Mouse (Mus musculus) testis, postnatal 10 days (tissue): ENCODE data around the gene Ncor2.

Source experiments
- DNase-seq: peaks from one replicate; pipeline ENCODE4 v3.0.0; 2021; ENCODE audit warnings: low spot score

Gene Ncor2

DNA sequence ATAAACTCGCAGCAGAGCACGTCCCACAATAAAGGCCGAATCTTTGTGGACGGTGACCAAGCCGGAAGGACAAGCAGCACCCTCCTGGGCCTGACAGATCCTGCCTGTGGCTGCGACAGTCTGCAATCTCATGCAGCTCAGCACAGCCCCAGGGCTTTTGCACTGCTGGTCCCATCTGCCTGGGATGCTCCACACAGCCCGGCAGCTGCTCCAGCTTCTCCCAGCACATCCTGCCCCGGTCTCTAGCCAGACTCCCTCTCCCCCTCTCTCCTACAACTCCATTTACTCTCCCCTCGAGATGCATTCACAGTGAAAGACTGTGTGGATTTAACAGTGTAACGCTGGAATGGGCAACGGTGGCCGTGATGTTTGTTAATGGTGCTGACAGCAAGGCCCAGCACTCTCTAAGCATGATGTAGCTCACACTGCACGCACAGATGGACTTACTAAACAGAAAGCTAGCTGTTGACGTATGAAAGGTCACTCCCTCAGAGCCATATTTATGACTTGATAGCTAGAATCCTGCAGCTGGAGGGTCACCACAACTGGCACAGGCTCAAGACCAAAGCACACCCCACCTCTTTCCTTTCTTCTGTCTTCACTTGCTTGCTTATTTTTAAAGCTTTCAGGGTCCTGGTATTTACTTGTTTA lies 83.4 kb downstream of the Ncor2 start:
- DNase-seq: no peak

DNA sequence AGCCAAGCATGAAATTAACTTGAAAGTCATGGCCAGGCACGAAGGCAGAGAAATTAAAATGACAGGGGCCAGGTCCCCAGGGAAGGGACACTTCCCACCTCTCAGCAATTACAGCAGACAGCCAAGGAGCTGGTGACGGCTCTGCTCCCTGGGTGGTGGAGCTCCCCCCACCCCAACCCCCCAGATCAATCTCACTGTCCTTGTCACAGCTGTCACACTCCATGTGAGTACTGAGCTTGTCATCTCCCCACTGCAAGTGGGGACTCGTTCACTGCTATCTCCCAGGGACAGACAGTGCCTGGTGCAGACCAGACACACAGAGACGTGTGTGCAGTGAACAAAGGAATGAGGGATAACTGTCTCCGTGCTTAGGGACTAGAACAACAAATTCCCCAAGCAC lies 85.2 kb downstream of the Ncor2 start:
- no peak for DNase-seq

DNA sequence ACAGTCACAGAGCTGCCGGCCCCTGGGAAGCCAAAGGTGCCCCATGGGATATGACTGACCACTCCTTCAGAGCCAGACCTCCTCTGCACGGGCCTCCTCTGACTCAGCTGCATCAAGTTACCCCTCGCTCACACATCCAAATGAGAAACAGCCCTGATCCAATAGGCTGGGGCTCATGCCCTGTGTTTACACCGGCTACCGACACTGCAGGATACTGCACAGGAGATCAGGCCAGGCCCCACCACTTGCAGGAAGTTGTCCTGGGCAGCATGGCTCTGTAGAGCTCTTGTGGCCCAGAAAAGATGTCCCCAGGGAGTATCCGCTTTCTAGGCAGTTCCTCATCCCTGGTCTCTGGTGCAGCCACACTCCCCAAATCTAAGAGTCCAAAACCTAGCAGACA lies 90.9 kb downstream of the Ncor2 start:
- DNase-seq: no peak

DNA sequence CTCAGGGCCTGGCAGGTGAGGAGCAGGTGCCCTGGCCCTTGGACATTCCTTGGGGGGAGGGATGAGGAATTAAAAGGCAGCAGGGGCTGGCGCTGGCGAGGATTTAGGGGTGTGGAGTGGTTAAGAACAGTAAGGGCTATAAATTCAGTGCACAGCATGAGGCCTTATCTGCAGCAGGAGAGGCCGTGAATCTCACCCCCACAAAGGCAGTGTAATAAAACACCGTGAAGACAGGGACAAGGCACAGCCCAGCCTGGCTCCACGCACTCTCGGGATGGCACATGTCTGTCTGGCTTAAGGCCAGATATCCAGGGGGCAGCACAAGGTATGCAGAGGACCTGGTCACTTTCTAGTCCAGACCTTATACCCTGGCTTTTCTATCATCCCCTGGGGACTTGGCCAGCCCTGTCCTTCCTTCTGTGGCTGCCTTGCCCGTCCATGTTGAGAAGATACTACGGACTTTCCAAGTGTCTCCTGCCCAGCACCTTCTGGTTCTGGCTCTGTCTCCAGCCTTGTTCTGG lies 93.9 kb downstream of the Ncor2 start:
- no peak for DNase-seq

DNA sequence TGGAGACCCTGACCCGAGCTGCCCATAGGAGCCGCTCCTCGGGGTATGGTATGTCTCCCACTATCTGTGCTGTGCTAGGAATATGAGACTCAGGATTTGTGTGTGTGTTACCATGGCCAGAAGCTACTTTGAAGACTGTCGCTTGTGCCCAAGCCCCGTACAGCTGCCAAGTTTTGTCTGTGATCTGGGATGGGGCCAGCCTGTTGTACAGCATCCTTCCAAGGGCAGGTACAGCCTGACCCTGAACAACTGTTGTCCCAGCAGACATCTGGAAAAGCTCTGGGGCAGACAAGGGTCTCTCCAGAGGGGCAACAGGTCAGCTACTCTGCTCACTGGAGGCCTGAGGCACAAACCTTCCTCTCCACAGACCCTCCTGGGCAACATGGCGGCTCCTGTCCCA lies 95.3 kb downstream of the Ncor2 start:
- no peak for DNase-seq

DNA sequence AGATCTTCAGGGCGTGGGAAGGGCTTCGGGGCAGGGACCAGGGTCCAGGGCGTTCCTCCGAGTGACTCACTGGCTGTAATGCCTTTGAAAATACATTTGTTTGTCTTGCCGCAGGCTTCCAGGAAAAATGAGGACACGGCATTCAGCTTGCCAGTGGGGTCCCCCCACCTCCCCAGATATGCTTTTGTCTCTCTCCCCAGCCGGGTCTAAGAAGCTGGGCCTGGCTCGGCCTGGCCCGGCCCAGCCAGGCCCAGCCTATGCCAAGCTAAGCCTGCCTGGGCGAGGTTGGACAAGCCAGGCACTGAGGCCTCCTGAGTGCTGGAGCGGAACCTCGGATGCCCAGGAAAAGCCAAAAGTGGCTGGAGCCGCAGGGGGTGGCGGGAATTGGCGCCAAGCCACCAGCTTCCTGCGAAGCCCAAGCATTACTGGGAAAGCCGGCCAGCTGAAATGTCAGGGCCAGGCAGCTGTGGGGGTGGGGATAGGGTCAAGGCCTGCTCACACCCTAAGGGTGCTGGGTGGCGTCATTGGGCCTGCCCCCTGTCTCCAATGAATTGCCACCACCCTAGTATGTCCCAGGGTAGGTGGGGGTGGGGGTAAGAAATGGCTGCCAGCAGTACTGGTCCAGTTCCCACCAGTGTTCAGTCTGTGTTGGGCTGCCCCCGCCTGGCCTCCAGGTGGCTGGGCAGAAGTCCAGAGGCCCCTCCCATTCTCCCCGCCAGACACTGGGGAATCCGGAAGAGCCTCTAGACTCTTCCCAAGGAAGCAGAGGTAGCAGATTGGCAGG lies 97.5 kb downstream of the Ncor2 start:
- peak; percentile 92 for DNase-seq

DNA sequence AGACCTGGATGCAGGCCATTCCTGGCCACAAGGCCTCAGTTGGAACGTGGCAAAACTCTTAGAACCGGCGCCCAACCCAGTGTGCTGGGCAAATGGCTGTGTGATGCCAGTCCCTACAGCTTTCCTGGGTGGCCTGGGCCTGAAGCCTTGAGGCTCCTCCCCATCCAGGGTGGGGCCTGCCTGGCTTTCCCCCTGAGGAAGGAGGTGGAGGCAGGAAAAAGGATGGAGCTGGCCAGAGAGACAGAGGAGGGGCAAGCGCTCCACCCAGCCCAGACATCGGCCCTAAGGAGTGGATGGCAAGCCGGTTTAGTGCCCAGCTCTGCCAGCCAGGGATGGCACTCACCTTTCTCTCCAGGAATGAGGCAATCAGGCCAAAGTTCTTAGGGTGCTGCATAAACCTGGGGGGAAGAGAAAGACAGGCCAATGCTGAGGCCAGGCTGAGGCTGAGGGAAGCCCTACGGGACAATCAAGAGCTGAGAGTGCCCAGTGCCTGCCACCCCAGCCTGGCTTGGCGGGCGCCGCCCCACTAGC lies 98.2 kb downstream of the Ncor2 start:
- DNase-seq: no peak

DNA sequence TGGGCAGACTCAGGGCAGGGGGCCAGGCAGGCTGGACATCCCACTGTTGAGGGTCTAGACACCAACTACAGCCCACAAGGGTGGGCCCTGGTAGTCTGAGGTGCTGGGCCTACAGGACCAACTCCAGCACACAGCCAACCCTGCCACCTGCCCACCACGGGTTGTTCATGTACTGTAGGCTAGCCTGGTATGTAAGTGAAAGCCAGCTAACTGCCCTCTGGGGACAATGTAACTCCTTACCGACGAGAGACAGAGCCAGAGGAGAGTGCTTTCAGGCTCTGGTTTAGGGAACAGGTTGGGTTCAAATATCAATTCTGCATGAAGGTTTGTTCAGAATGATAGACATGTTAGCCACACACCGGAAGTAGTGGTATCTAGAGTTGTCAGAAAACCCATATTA lies 98.7 kb downstream of the Ncor2 start:
- DNase-seq: no peak

DNA sequence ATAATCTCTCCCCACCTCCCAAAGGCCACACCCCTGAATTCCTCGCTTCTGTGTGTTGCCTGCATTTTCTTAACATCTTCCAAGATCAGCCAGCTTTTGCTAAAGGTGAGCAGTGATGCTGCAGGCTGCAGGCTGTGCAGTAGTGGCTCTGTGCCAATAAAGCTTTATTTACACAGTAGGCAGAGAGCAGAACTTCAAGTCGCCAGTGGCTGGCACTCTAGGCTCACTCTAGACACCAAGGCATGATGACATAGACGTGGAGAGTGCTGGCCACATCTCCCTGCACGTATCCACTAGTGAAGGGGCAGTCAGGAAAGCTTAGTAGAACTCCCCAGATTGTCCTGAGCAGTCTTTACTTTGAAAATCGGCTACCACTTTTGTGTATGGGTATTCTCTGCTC lies 100.8 kb downstream of the Ncor2 start:
- DNase-seq: no peak

DNA sequence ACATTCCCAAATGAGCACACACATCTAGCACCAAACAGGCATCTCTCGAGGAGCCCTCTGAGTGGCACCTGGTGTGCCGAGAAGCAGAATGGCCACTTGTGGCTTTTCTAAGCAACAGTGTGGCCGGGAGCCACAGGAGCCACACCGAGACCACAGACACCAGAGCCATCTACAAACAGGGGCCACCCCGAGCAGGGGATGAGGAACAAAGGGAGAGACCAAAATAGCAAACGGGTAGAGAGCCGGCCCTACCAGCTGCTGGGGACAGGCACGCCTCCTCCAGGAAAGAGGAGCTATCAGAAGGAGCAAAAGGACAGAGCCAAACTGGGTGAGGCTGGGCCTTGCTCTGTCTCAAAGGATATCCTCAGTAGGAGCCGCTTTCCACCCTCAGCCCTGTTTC lies 102.8 kb downstream of the Ncor2 start:
- no peak for DNase-seq

DNA sequence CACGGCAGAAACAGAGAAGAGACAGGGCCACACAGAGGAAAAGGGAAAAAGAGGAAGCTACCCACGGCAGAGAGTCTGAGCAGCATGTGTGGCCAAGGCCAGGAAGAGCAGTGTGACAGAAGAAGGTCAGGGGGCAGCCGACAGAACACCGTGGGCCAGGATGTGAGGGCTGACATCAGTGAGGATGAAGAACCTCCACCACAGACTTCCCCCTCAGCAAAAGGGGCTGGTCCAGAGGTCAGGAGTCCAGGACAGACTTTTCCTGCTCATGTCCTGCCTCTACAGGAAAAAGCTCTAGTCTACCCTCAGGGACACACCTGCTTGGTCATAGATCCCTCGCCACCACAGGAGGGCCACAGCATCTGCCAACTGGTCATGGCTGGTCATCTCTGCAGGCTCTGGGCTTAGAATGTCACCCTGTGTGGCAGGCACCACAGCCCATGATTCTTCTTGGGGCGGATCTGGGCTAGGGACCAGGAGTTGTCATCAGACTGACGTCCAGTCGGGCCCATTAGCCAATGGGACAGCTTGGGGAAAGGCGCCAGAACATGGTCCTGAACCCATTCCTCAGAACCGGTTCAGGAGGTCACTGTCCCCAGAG lies 104.3 kb downstream of the Ncor2 start:
- DNase-seq: no peak

DNA sequence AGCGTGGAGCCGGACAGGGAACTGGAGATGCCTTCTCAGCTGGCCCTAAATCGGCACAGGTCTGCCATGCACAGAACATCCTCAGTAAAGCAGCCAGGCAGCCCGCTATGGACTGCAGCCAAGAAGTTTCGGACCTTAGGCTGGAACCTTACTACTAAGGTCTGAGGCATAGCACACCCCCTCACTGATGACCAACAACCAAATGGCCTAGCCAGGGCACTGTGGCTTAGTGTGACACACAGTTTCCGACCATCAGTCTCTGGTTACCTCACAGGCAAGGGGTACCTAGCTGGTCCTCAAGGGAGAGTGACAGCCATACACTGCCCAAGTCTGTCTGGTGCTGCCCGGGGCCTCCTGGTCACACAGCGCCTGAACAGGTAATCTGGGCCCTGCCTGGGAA lies 105.1 kb downstream of the Ncor2 start:
- DNase-seq: no peak

DNA sequence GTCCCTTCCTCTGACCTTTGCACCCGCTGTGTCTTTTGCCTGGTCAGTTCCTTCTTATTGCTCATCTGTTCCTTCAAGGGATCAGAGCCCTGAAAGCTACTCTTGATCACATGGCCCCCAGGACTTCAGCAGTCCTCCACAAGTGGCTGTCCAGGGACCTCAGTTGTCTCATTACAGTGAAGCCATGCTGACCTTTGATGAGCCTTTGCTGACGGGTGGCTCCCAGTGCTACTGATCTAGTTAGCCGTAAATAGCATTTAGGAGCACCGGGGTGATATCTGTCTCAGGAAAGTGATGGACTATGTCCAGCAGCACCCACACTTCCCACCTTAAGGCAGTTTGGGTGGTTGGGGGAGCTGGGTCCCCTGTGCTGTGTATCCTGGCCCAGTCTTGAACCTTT lies 105.7 kb downstream of the Ncor2 start:
- no peak for DNase-seq

DNA sequence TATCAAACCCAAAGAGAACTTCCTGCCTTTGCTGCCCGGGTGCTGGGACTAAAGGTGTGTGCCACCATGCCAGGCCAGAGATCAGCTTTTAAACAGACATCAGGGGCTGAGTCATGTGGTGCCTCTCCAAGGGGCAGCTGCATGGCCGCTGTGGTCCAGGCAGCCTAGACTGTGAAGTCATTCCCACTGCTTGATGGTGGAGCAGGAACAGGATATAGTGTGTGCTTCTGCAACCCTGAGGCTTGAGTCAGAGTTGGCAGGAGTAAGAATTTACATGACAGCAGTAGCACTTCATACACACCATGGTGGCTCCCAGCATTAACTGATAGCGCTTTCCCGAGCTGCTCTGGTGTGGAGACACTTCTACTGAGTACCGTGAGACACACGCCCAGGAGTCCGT lies 106.6 kb downstream of the Ncor2 start:
- no peak for DNase-seq

DNA sequence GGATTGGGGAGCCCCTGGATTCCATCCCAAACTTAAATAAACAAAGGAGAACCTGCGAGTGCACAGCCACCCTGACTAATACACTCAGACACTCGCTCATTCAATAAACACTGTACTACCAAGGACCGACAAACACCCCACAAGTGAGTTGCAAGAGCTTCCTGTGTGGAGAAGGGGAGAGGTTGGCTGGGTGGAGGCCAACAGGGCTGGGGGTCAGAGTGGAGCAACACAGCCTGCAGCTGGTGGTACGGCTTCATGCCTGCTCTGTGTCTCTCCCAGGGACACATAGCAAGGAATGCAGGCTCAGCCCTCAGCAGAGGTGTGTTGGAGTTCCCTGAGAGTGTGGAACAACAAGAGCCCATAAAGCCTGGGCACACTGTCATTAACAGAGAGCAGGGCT lies 107.1 kb downstream of the Ncor2 start:
- DNase-seq: peak; percentile 67

DNA sequence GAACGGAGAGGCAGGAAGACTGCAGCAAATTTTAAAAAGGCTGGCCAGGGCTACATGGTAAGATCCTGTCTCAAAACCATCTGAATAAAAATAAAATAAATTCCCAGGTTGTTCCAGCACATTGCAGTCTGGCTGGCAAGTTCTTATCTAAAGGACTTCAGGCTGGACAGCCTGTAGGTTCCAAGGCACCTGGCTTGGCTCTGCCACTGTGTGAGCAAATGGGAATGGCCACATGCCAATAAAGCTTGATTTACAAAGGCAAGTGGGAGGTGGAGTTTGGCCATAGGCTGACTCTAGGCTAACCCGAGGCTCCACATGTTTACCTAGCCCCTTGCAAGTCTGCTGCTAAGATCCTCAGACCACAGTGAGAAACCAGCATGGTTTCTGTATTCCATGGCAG lies 108.6 kb downstream of the Ncor2 start:
- DNase-seq: no peak

DNA sequence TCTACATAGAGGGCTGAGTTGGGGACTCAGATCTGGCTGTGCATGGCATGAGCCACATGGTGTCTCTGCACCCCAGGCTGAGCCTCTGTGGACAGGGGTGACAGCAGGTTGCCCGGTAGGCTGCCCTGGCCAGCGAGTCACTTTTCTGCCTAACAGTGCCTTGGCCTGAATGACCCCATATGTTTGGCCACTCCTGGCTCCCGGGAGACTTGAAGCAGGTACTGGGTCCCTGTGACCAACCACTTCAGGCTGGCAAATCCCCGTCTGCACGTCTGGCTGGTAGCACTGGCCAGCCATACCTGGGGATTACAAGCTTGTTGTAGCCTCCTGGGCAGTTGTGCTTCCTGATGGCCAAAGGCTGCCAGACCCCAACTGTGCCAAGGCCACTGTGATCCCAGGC lies 109.1 kb downstream of the Ncor2 start:
- DNase-seq: no peak

DNA sequence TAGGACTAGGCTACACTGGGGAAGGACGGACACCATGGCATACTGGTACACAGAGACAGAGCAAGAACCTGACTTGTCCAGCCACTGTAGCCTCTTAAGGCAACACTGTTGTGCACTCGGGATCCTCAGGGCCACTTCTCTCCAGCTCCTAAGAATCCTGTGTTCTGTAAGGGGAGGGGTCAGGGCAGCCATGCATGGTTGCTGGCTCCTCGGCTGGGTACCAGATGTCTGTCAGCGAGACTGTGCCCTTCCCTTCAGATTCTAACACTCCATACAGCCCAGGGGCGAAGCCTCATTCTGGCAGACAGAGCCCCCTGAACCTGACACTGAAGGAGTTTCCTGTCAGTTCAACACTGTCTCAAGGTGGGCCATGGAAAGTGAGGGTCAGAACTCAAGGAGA lies 109.6 kb downstream of the Ncor2 start:
- DNase-seq: no peak

DNA sequence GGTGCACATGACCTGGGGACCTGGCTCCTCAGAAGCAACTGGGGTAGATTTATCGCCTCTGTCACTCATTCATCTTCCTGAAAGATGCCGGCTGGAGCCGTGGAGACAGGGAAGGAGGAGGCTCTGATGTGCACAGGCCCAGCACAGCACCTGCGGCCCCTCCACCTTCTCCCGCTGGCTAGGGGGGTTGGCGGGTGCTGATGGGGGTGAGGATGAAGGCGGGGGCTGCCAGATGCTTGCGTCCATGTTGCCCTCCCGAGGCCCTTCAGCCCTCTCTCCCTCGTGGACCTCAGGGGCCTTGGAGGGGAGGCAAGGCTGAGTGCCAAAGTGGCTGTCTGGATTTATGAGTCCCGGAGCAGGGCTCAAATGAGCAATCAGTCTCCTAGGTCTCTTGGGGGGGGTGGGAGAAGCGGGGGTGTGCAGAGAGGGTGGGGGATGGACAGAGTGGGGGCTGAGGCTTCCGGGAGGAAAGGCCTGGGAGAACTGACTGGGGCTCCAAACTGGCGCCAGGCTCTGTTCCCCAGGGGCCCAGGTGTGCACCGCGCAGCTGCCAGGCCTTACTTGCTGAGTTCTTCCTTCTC lies 110.6 kb downstream of the Ncor2 start:
- DNase-seq: no peak

DNA sequence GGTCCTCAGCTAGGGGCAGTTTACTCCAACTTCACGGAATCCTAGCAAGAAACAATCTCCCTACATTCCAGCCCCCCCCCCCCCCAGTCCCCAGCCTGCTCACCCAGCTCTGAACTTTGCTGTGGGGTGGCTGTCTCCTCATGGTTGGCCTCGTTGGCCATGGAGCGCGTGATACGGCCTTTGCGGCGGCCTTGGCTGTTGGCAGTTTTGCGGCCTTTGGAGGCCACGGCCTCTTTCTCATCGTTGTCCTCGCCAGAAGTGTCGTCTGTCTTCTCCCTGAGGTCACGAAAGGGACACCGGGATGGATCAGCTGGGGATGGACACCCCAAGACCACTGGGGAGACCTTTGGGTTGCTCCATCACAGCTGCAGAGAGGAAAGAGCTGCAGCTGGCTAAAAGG lies 111.3 kb downstream of the Ncor2 start:
- no peak for DNase-seq

DNA sequence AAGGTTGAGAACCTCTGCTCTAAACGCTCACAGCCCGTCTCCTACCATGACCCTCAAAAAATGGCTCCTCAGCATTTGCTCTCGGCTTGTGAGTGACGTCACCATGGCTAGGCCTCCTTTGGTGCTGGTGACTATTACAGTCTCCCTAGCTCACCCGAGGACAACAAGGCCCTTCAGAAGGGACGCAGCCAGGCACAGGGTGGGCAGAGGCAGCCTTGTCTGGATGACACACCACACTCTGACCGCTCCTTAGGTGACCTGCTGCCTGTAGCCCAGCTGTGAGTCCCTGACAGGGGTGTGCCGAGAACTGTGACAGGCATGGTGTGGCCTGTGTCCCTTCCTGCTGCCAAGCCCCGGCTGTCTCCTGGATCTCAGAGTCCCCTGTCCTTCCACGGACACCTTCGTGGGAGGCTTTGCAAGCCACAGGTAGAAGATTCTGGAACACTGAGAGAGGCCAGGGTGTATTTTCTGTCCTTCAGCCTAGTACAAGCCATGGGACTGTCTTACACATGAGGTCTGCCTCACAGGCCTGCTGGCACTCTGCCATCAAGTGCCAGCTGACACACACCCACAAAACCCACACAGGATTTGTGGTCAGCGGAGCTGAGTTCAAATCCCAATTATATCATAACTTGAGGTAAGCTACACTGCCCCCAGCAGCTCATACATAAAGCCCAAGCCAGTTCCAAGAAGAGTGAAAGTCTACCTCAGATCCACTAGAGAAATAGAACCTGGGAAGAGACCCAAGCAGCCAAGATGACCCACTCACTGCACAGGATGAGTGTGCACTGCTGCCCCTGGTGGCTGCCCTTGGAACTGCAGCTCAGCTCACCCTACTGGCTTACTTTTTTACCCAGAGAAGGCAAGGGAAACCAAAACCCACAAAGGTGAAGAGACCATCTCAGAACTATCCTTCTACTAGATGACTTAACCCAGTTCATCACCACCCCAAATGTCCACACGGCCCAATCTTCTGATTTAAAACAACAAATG lies 112.2 kb downstream of the Ncor2 start:
- DNase-seq: peak; percentile 94
